Mouse (Mus musculus) myocyte (in vitro differentiated cells): ENCODE data around the gene Zcrb1.

Experiments used
- E2F4 ChIP-seq: IDR thresholded peaks from one replicate; pipeline ENCODE4 v1.6.1; 2011; ENCODE audit warnings: mild to moderate bottlenecking, control low read depth, moderate library complexity; ENCODE audit not compliant: insufficient read depth
- MAX ChIP-seq: IDR thresholded peaks from one replicate; pipeline ENCODE4 v1.6.1; 2011; ENCODE audit warnings: low read depth, mild to moderate bottlenecking, control low read depth
- MYOD1 ChIP-seq, 3 experiments: IDR thresholded peaks; one replicate each; pipeline ENCODE4 v1.6.1; 2011; ENCODE audit warnings: control low read depth in 2 of 3, low read depth in 2 of 3, mild to moderate bottlenecking in 2 of 3, moderate library complexity in 1 of 3; ENCODE audit not compliant: insufficient read length in 2 of 3, control insufficient read depth in 1 of 3
- POLR2A ChIP-seq: IDR thresholded peaks from one replicate; pipeline ENCODE4 v1.6.1; 2011; ENCODE audit warnings: low read depth, mild to moderate bottlenecking, control low read depth, moderate library complexity; ENCODE audit not compliant: insufficient read length
- POLR2AphosphoS2 ChIP-seq: IDR thresholded peaks from one replicate; pipeline ENCODE4 v1.6.1; 2011; ENCODE audit warnings: low read depth, control low read depth; ENCODE audit not compliant: insufficient read length
- TCF12 ChIP-seq: IDR thresholded peaks from one replicate; pipeline ENCODE4 v1.6.1; 2011; ENCODE audit warnings: mild to moderate bottlenecking, control low read depth; ENCODE audit not compliant: poor library complexity, insufficient read depth, severe bottlenecking
- USF1 ChIP-seq: IDR thresholded peaks from one replicate; pipeline ENCODE4 v1.6.1; 2011; ENCODE audit warnings: low read depth, mild to moderate bottlenecking, control low read depth, moderate library complexity

GRCm38 (mm10) chr15:93442271-93442670 is 44.1 kb upstream of the Zcrb1 start:
- TF ChIP-seq POLR2AphosphoS2 (no peak), POLR2A (no peak), TCF12 (no peak), E2F4 (no peak), MAX (no peak), USF1 (no peak), MYOD1 (IDR thresholded peaks at IDR 0.05; ENCODE audit: control insufficient read depth in 1 of 3, insufficient read length in 2 of 3, low read depth in 2 of 3) (no peak)
